Mouse (Mus musculus): ENCODE data around the gene Kdm6b. TPM values are rescaled to one million over a fixed set of nuclear protein-coding genes. Genes with fewer than 3 reads are reported as not detected.

Gene Kdm6b
- polyA plus RNA-seq, 1 experiment from 2014 or later, result 43.4 TPM

GRCm38 (mm10) chr11:69417449-69418384, 4.2 kb upstream of the Kdm6b start:
- Histone ChIP-seq H3K9ac (peak overlapping the region; percentile 55), H3K4me1 (peaks cover 56% of the 10 kb centered on the region), H3K4me2 (replicated peaks) (peak overlapping the region; percentile 98), H3K4me3 (peak overlapping the region; percentile 84), H3K36me3 (peaks cover 4% of the 10 kb centered on the region), H3K27ac (peak overlapping the region; percentile 99), H3K27me3 (peaks cover 22% of the 10 kb centered on the region), H3K9me3 (no peaks in the 10 kb centered on the region)
- under 1% methylated on average over 39 of the region's 39 CpGs for WGBS
- peak; percentile 6; the same call in 1 of the 2 replicates for ATAC-seq (ENCODE audit: insufficient number of reproducible peaks, insufficient read depth, low FRiP score, low TSS enrichment)

DNA sequence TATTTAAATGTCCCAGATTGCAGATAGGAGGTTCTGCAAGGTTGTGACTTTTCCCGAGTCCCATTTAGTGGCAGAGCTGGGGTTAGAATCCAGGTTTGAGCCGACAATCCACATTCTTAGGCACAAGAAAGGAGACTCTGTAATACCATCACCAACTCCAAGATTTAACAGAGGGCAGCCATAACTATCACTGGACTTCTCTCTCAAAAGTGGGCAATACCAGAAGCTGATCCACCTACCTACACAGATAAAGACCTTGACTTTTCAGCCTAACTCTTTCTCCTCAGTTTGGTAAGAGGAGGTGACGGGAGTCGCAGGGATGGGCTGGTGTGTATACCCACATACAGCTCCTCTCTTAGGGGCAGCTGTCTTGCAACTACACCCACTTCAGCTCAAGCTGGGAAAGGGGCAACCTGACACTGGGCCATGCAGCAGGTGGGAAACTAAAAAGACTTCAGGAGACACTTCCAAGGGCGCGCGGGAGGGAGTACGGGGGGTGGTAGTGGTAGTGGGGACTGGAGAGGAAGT, 3.5 kb upstream of the Kdm6b start:
- Histone ChIP-seq H3K4me1 (peaks cover 63% of the 10 kb centered on the region), H3K4me2 (replicated peaks) (peak overlapping the region; percentile 98), H3K9me3 (no peaks in the 10 kb centered on the region), H3K4me3 (peak overlapping the region; percentile 84), H3K27ac (peak overlapping the region; percentile 99), H3K27me3 (peaks cover 15% of the 10 kb centered on the region), H3K36me3 (peaks cover 8% of the 10 kb centered on the region), H3K9ac (peak overlapping the region; percentile 55)
- WGBS, result under 1% methylated on average over 8 of the region's 8 CpGs
- 0 out of 2 replicates have a peak, but pooled peaks have one; percentile 4 for ATAC-seq (ENCODE audit: insufficient number of reproducible peaks, insufficient read depth, low FRiP score, low TSS enrichment)

DNA sequence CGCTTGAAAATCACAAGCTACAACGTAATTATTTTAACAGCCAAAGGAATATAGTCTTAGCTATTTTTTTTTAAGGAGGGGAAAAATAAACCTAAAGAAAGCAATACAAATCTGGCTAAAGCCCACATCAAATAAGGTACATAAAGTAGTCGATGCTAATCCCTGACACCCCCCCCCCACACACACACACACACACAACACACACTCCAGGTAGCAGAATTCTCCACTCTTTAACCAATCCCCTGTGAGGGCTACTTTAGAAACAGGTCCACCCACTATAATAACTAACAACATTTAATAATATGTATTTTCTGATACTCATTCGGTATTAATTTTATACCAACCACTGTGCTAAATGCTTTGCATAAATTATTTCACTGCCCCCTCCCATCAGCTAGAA, 3.0 kb upstream of the Kdm6b start:
- no peak overlapping the region for H3K9ac ChIP-seq
- peaks cover 8% of the 10 kb centered on the region for H3K36me3 ChIP-seq
- ATAC-seq (ENCODE audit: insufficient number of reproducible peaks, insufficient read depth, low FRiP score, low TSS enrichment), result no peak
- peaks cover 11% of the 10 kb centered on the region for H3K27me3 ChIP-seq
- H3K4me3 ChIP-seq, result peak overlapping the region; percentile 84
- H3K4me1 ChIP-seq, result peaks cover 65% of the 10 kb centered on the region
- H3K27ac ChIP-seq, result peak overlapping the region; percentile 99
- peak overlapping the region; percentile 98 for H3K4me2 ChIP-seq (replicated peaks)
- no peaks in the 10 kb centered on the region for H3K9me3 ChIP-seq
- 1% methylated on average over 4 of the region's 4 CpGs for WGBS

- H3K27ac ChIP-seq, result peak overlapping the region; percentile 99
- H3K4me1 ChIP-seq, result peaks cover 60% of the 10 kb centered on the region
- H3K9me3 ChIP-seq, result no peaks in the 10 kb centered on the region
- peak overlapping the region; percentile 98 for H3K4me2 ChIP-seq (replicated peaks)
- 0% methylated on average over 18 of the region's 25 CpGs for WGBS
- peak overlapping the region; percentile 98 for H3K9ac ChIP-seq
- no peak for ATAC-seq (ENCODE audit: insufficient number of reproducible peaks, insufficient read depth, low FRiP score, low TSS enrichment)
- H3K4me3 ChIP-seq, result peak overlapping the region; percentile 84
- peaks cover 4% of the 10 kb centered on the region for H3K27me3 ChIP-seq
- peaks cover 8% of the 10 kb centered on the region for H3K36me3 ChIP-seq
Observed at GRCm38 (mm10) chr11:69415668-69416451, 2.4 kb upstream of the Kdm6b start.

DNA sequence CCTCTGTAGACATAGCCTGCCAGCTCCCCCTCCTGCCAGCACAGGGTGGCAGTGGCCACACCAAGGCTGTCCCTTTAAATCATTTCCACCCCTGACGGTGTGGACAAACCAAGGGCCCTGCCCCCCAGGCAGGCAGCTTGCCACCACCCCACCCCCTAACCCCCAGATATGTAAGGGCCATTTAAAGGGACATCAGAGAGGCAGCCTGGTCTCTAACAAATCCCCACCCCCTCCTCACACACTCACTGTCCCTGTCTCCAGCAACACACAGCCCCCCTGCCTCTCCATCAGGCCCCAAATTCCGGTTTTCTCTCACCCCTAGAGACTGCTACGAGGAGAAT, 1.8 kb upstream of the Kdm6b start:
- H3K27me3 ChIP-seq, result no peaks in the 10 kb centered on the region
- peak overlapping the region; percentile 98 for H3K4me2 ChIP-seq (replicated peaks)
- H3K27ac ChIP-seq, result peak overlapping the region; percentile 99
- H3K4me3 ChIP-seq, result peak overlapping the region; percentile 84
- H3K9ac ChIP-seq, result peak overlapping the region; percentile 98
- WGBS, result 0% methylated on average over 3 of the region's 3 CpGs
- no peak for ATAC-seq (ENCODE audit: insufficient number of reproducible peaks, insufficient read depth, low FRiP score, low TSS enrichment)
- H3K4me1 ChIP-seq, result peaks cover 57% of the 10 kb centered on the region
- H3K9me3 ChIP-seq, result no peaks in the 10 kb centered on the region
- peaks cover 8% of the 10 kb centered on the region for H3K36me3 ChIP-seq

DNA sequence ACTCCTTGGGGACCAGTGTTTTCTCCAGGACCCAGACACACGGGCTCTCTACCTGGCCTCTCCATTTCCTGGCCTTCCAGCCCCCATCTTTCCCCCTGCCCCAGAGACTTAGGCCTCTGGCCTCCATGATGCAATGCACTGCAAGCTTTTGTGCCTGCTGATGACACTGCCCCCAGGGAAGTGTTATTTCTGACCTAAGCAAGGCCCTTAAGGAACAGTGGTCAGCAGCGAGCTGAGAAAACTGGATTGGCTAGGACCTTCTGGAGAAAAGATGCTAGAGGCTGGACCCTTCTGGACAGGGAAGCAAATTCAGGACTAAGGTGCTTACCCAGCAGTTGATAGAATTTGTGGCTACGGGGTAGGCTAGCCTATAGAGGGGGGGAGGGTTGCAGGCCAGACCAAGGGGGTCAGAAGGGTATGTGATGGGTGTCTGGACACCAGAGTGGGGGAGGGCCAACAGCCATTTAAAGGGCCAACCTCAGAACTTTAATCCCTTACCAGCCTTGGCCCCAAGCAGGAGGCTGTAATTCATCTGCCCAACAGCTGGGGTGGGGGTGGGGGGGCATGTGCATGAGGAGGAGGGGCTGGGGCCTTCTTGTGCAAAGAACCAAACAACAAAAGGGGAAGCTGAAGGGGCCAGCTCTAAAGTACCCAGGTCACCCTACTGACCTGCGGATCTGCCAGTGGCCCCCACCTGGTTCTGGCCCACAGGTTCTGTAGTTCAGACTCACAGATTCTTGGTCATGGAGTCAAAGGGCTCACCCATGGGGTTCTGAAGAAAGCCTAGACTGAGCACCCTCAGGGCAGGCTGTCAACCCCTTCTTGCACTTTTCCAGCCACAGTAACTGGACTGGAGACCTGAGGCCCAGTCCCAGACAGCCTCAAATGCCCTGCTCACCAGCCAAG, 1.2 kb upstream of the Kdm6b start:
- WGBS, result 8% methylated on average over 4 of the region's 4 CpGs
- no peaks in the 10 kb centered on the region for H3K27me3 ChIP-seq
- H3K9ac ChIP-seq, result peak overlapping the region; percentile 98
- ATAC-seq (ENCODE audit: insufficient number of reproducible peaks, insufficient read depth, low FRiP score, low TSS enrichment), result no peak
- H3K36me3 ChIP-seq, result peaks cover 8% of the 10 kb centered on the region
- H3K4me2 ChIP-seq (replicated peaks), result peak overlapping the region; percentile 98
- H3K27ac ChIP-seq, result peak overlapping the region; percentile 99
- peak overlapping the region; percentile 84 for H3K4me3 ChIP-seq
- peaks cover 54% of the 10 kb centered on the region for H3K4me1 ChIP-seq
- H3K9me3 ChIP-seq, result no peaks in the 10 kb centered on the region

DNA sequence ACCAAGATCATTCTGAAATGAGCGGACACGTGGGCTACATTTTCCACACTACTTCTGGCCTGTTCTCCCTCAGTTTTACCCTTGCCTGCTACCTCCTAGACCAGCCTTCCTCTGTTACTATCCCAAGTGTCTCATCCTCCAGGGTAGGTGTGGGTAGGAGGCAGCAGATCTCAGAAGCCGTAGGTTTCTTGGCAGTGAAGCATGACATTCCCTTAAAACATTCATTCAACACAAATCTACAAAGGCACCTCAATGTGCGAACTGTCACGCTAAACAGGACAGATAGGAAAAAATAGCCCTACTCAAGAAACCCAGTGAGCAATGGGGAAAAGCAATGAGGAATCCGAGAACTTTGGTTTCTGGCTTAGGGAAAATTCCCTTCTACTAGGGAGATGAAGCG, 927 bp downstream of the Kdm6b start:
- Histone ChIP-seq H3K9ac (peak overlapping the region; percentile 98; the same call in 1 of the 2 replicates), H3K4me3 (peak overlapping the region; percentile 84), H3K4me2 (replicated peaks) (peak overlapping the region; percentile 98), H3K27ac (peak overlapping the region; percentile 99), H3K4me1 (peaks cover 59% of the 10 kb centered on the region), H3K27me3 (no peaks in the 10 kb centered on the region), H3K9me3 (no peaks in the 10 kb centered on the region), H3K36me3 (peaks cover 15% of the 10 kb centered on the region)
- 64% methylated on average over 7 of the region's 7 CpGs for WGBS
- ATAC-seq (ENCODE audit: insufficient number of reproducible peaks, insufficient read depth, low FRiP score, low TSS enrichment), result no peak

- peaks cover 53% of the 10 kb centered on the region for H3K4me1 ChIP-seq
- no peaks in the 10 kb centered on the region for H3K27me3 ChIP-seq
- H3K4me3 ChIP-seq, result peak overlapping the region; percentile 84
- under 1% methylated on average over 39 of the region's 39 CpGs for WGBS
- H3K9me3 ChIP-seq, result no peaks in the 10 kb centered on the region
- H3K9ac ChIP-seq, result peak overlapping the region; percentile 90
- peak overlapping the region; percentile 98 for H3K4me2 ChIP-seq (replicated peaks)
- no peak for ATAC-seq (ENCODE audit: insufficient number of reproducible peaks, insufficient read depth, low FRiP score, low TSS enrichment)
- H3K36me3 ChIP-seq, result peaks cover 24% of the 10 kb centered on the region
- H3K27ac ChIP-seq, result peak overlapping the region; percentile 99
Observed at GRCm38 (mm10) chr11:69411538-69412203, 1.8 kb downstream of the Kdm6b start.

DNA sequence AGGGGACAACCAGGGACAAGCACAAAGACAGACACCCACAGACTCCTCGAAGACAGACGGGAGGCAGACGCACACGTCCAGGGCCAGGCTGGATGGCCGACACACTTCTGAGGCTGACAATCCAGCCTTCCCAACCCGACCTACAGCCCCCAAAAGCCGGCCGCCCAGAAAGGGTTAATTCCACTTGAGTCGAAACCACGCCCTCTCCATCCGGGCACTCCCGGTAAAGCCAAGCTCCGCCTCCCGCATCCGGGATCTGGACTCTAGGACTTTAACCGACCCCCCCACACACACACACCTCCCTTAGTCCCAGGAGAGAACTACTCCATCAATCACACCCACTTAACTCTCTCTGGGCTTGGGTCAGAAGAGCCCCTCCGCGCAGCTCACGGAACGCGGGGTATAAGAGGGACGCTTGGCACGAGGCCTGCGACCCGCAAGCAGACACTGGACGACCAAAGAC, 2.4 kb downstream of the Kdm6b start:
- peaks cover 51% of the 10 kb centered on the region for H3K4me1 ChIP-seq
- under 1% methylated on average over 26 of the region's 26 CpGs for WGBS

DNA sequence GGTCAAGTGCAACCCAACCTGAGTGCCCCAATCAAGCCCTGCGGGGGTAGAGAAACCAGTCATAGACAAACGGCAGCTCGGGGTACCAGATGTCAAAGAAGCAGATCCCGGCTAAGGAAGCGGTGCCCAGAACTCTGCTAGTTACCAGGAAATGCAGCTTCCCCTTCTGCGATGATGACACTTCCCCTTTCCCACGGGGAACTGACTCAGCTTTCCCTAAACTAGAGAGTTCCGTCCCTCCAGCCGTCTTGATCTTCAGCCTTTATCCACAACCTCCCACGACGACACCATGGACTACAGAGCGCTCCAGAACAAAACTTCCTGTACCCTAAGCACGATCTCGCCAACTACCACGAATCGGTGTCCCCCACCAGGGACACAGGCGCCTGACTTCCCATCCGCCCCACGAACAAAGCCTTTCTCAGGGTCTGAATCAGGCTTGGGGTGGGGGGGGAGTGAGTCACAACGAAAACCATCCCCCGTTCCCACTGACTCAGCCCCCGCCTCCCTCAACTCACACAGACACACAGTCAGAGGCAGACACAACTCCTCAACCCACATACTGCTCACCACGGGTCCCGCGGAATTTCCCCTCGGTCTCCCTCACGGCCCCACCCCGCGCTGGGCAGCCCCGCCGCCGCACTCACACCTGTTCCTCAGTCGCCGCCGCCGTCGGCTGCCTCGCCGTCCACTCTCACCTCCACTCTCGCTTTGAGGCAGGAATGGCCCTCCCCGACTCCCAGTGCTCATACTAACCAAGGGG, 3.0 kb downstream of the Kdm6b start:
- WGBS, result under 1% methylated on average over 41 of the region's 41 CpGs
- peak overlapping the region; percentile 99 for H3K27ac ChIP-seq
- peak overlapping the region; percentile 90 for H3K9ac ChIP-seq
- H3K4me2 ChIP-seq (replicated peaks), result peak overlapping the region; percentile 98
- no peaks in the 10 kb centered on the region for H3K9me3 ChIP-seq
- no peak for ATAC-seq (ENCODE audit: insufficient number of reproducible peaks, insufficient read depth, low FRiP score, low TSS enrichment)
- peaks cover 51% of the 10 kb centered on the region for H3K4me1 ChIP-seq
- H3K36me3 ChIP-seq, result peaks cover 36% of the 10 kb centered on the region
- H3K27me3 ChIP-seq, result no peaks in the 10 kb centered on the region
- H3K4me3 ChIP-seq, result peak overlapping the region; percentile 84

More for the DNA sequence above, 2.4 kb downstream of the Kdm6b start:
- Histone ChIP-seq H3K27ac (peak overlapping the region; percentile 99), H3K36me3 (peaks cover 29% of the 10 kb centered on the region), H3K4me3 (peak overlapping the region; percentile 84), H3K4me2 (replicated peaks) (peak overlapping the region; percentile 98), H3K9ac (peak overlapping the region; percentile 90), H3K27me3 (no peaks in the 10 kb centered on the region), H3K9me3 (no peaks in the 10 kb centered on the region)
- ATAC-seq (ENCODE audit: insufficient number of reproducible peaks, insufficient read depth, low FRiP score, low TSS enrichment), result 0 out of 2 replicates have a peak, but pooled peaks have one; percentile 6

Data from embryonic facial prominence, embryonic 12.5 days (tissue).